In genomic region chr4:46451240-46451757, GRCm38 (mm10) we compare ENCODE assay signal across 8 mouse cellular contexts. TPM values are rescaled to one million over a fixed set of nuclear protein-coding genes. Genes with fewer than 3 reads are reported as not detected.
DNase-seq lines count a peak whose midpoint lies in the region; ATAC-seq and TF ChIP-seq lines count a peak whose summit lies in the region.

No protein-coding gene starts in this region.

- peak overlapping the region; percentile 97 for H3K9ac ChIP-seq in forebrain, embryonic 16.5 days (replicated peaks; ENCODE audit: low read depth, low read length)
- peak overlapping the region; percentile 99 for H3K9ac ChIP-seq in lung, embryonic 15.5 days

- H3K9me3 ChIP-seq in forebrain, embryonic 16.5 days (ENCODE audit: control insufficient read depth, low read length), result no peaks in the 10 kb centered on the region
- H3K9me3 ChIP-seq in lung, embryonic 15.5 days, result no peaks in the 10 kb centered on the region

- peak; percentile 43 to 67 for DNase-seq in CD8-positive naive resting alpha-beta T cell, adult 2 months (ENCODE audit: low read depth in 2 of 2, low spot score in 2 of 2)
- peak; percentile 78 to 90 for DNase-seq in heart, postnatal 36 days
- DNase-seq in layer of hippocampus, adult 2 months (ENCODE audit: low spot score in 2 of 2), result peak; percentile 31 to 40
- DNase-seq in ovary, postnatal 36 days (ENCODE audit: low spot score), result peak; percentile 79
- DNase-seq in thymus, postnatal 10 days (ENCODE audit: low spot score in 2 of 2), result peak; percentile 69 to 72

- no peaks in the 10 kb centered on the region for H3K27me3 ChIP-seq in forebrain, embryonic 16.5 days (replicated peaks; ENCODE audit: control insufficient read depth, insufficient read depth, low read length)
- H3K27me3 ChIP-seq in lung, embryonic 15.5 days, result no peaks in the 10 kb centered on the region

- H3K4me2 ChIP-seq in forebrain, embryonic 16.5 days (ENCODE audit: low read length), result peak overlapping the region; percentile 93
- H3K4me2 ChIP-seq in lung, embryonic 15.5 days, result peak overlapping the region; percentile 84

- intact Hi-C loops in heart, postnatal 36 days (cut with DNase I), result loop anchor here (2.0 to 5.0 kb wide), 2 partner anchors 60 to 249 kb away; no protein-coding TSS in a partner anchor

- H3K36me3 ChIP-seq in forebrain, embryonic 16.5 days (ENCODE audit: control insufficient read depth, insufficient read depth), result no peaks in the 10 kb centered on the region
- H3K36me3 ChIP-seq in lung, embryonic 15.5 days, result no peaks in the 10 kb centered on the region

- peak; percentile 45 for ATAC-seq in forebrain, embryonic 16.5 days
- ATAC-seq in lung, embryonic 15.5 days (ENCODE audit: borderline replicate concordance, extremely low read depth, low FRiP score, low TSS enrichment), result peak; percentile 51

- under 1% methylated on average over 35 of the region's 70 CpGs for WGBS in forebrain, embryonic 16.5 days
- under 1% methylated on average over 49 of the region's 70 CpGs for WGBS in lung, embryonic 15.5 days

- H3K4me3 ChIP-seq in brown adipose tissue, adult 24 weeks (ENCODE audit: insufficient read depth, low read depth, low read length), result peak overlapping the region; percentile 98
- H3K4me3 ChIP-seq in forebrain, embryonic 16.5 days (replicated peaks; ENCODE audit: low read length), result peak overlapping the region; percentile 94
- peak overlapping the region; percentile 87 for H3K4me3 ChIP-seq in layer of hippocampus, adult 2 months
- H3K4me3 ChIP-seq in lung, embryonic 15.5 days, result peak overlapping the region; percentile 87

- peaks cover 9% of the 10 kb centered on the region for H3K4me1 ChIP-seq in brown adipose tissue, adult 24 weeks (ENCODE audit: control insufficient read depth, insufficient read depth, insufficient read length, low read length)
- peaks cover 34% of the 10 kb centered on the region for H3K4me1 ChIP-seq in forebrain, embryonic 16.5 days (replicated peaks; ENCODE audit: control insufficient read depth, insufficient read depth, low read length)
- H3K4me1 ChIP-seq in lung, embryonic 15.5 days, result peaks cover 38% of the 10 kb centered on the region

- TF ChIP-seq CTCF in layer of hippocampus, adult 2 months (conservative IDR thresholded peaks at IDR 0.05), result no peak

- peak overlapping the region; percentile 90 for H3K27ac ChIP-seq in brown adipose tissue, adult 24 weeks (replicated peaks; ENCODE audit: low read depth, low read length)
- peak overlapping the region; percentile 98 for H3K27ac ChIP-seq in forebrain, embryonic 16.5 days (ENCODE audit: low read length)
- H3K27ac ChIP-seq in layer of hippocampus, adult 2 months, result peak overlapping the region; percentile 97
- H3K27ac ChIP-seq in lung, embryonic 15.5 days, result peak overlapping the region; percentile 99

RNA-seq across cellular contexts. Expression of gene Anp32b, which starts 0.6 kb away (rescaled TPM):
- 89.7 and 90.5 TPM in 2 replicates for polyA plus RNA-seq in brown adipose tissue, adult 24 weeks (2012; ENCODE audit: insufficient read depth, insufficient read length, missing spikeins)
- 105 and 114 TPM in 2 replicates for polyA plus RNA-seq in forebrain, embryonic 16.5 days (2015; fragmentation: Nextera tagmentation; extraction: Ambion mirVana)
- 10 to 100 TPM; 56.6 to 60.9 TPM for total RNA-seq in heart, postnatal 36 days (2021)
- total RNA-seq in layer of hippocampus, adult 2 months (2021), result 10 to 100 TPM; 54.4 to 56.5 TPM
- 290 and 292 TPM in 2 replicates for polyA plus RNA-seq in lung, embryonic 15.5 days (2015; fragmentation: Nextera tagmentation; extraction: Ambion mirVana)

RNA-seq across cellular contexts. Expression of gene Nans, which starts 37.7 kb away (rescaled TPM):
- polyA plus RNA-seq in brown adipose tissue, adult 24 weeks (2012; ENCODE audit: insufficient read depth, insufficient read length, missing spikeins), result 5.3 and 11.4 TPM in 2 replicates
- polyA plus RNA-seq in forebrain, embryonic 16.5 days (2015; fragmentation: Nextera tagmentation; extraction: Ambion mirVana), result 81.1 and 85.5 TPM in 2 replicates
- total RNA-seq in heart, postnatal 36 days (2021), result 10 to 100 TPM; 15.4 to 17.0 TPM
- 10 to 100 TPM; 17.5 to 20.1 TPM for total RNA-seq in layer of hippocampus, adult 2 months (2021)
- 84.7 and 90.6 TPM in 2 replicates for polyA plus RNA-seq in lung, embryonic 15.5 days (2015; fragmentation: Nextera tagmentation; extraction: Ambion mirVana)

RNA-seq across cellular contexts. Expression of gene Hemgn, which starts 38.0 kb away (rescaled TPM):
- not detected in 2 replicates for polyA plus RNA-seq in brown adipose tissue, adult 24 weeks (2012; ENCODE audit: insufficient read depth, insufficient read length, missing spikeins)
- 0.09 and 0.10 TPM in 2 replicates for polyA plus RNA-seq in forebrain, embryonic 16.5 days (2015; fragmentation: Nextera tagmentation; extraction: Ambion mirVana)
- under 1 TPM in 1 of 2 experiments, not detected in 1; 0.19 TPM for total RNA-seq in heart, postnatal 36 days (2021)
- total RNA-seq in layer of hippocampus, adult 2 months (2021), result not detected
- 1.2 and 2.5 TPM in 2 replicates for polyA plus RNA-seq in lung, embryonic 15.5 days (2015; fragmentation: Nextera tagmentation; extraction: Ambion mirVana)

Comparison
In these comparisons a context has a peak if more than half of its experiments do, and no peak if none do; other contexts are left out.
1. Peak in every context shown above with its lines: DNase-seq, ATAC-seq, H3K4me3 ChIP-seq and H3K27ac ChIP-seq.